Mouse (Mus musculus): ENCODE results near the gene Ccdc106. TPM values are rescaled to one million over a fixed set of nuclear protein-coding genes. Genes with fewer than 3 reads are reported as not detected.

Gene Ccdc106
- total and polyA plus RNA-seq, 3 experiments = 0.52 to 0.81 TPM; not detected in 1

GRCm38 (mm10) chr7:5012681-5013513 is 7.5 kb upstream of the Ccdc106 start:
- H3K4me3 ChIP-seq (replicated peaks in 1 of 3; ENCODE audit: low read depth in 2 of 3, low read length in 2 of 3, poor library complexity in 1 of 3) = peak overlapping the region; percentile 21 to 46 (median 43)
- peak; percentile 70 for DNase-seq (ENCODE audit: extremely low read depth)
- in situ Hi-C loops (cut with MboI; ENCODE audit: low pct_ligation_motif_present, low pct_unique_long_range_greater_than_20kb, low sequenced_read_pairs) (no loop called here), dilution Hi-C loops (cut with MboI; ENCODE audit: extremely low pct_ligation_motif_present, extremely low pct_unique_long_range_greater_than_20kb, low sequenced_read_pairs) (no loop called here)
- peak overlapping the region; percentile 97; the same call in 1 of the 2 replicates for H3K9ac ChIP-seq (ENCODE audit: insufficient read depth, low read depth)
- no peaks in the 10 kb centered on the region for H3K27me3 ChIP-seq (replicated peaks)
- H3K27ac ChIP-seq (ENCODE audit: insufficient read depth, low read depth) = no peak overlapping the region
- H3K79me2 ChIP-seq (replicated peaks; ENCODE audit: control insufficient read depth, extremely low read depth, insufficient read depth, poor library complexity, severe bottlenecking) = peaks cover 6% of the 10 kb centered on the region; the same call in 1 of the 2 replicates
- H3K9me3 ChIP-seq (replicated peaks; ENCODE audit: low read length) = peaks cover 6% of the 10 kb centered on the region
- TF ChIP-seq NRF1 (IDR thresholded peaks at IDR 0.05; ENCODE audit: low read depth, low read length) (peak; percentile 45; the same call in 1 of the 2 replicates), POLR2A (IDR thresholded peaks at IDR 0.05; ENCODE audit: low read depth, low read length) (peak; percentile 53), UBTF (IDR thresholded peaks at IDR 0.05; ENCODE audit: low read depth, low read length) (no peak)
- peak overlapping the region; percentile 77 for H3K4me2 ChIP-seq (ENCODE audit: insufficient read depth, low read depth, poor library complexity, severe bottlenecking)
- H3K4me1 ChIP-seq (ENCODE audit: control insufficient read depth in 1 of 2, insufficient read depth in 2 of 2) = peaks cover 4 to 27% of the 10 kb centered on the region in 2 experiments
- H3K36me3 ChIP-seq (replicated peaks in 1 of 2; ENCODE audit: control insufficient read depth in 1 of 2, insufficient read depth in 1 of 2, low read length in 1 of 2) = peaks cover 49 to 57% of the 10 kb centered on the region in 2 experiments

GRCm38 (mm10) chr7:5014251-5015117 is 5.9 kb upstream of the Ccdc106 start, which contains the start of the genes Zfp524 and Fiz1:
Zfp524 (plus strand) TSS chr7:5014415.
Fiz1 (minus strand) TSS chr7:5014697.
- in situ Hi-C loops (cut with MboI; ENCODE audit: low pct_ligation_motif_present, low pct_unique_long_range_greater_than_20kb, low sequenced_read_pairs) = no loop called here
- H3K36me3 ChIP-seq (replicated peaks in 1 of 2; ENCODE audit: control insufficient read depth in 1 of 2, insufficient read depth in 1 of 2, low read length in 1 of 2) = peaks cover 36 to 46% of the 10 kb centered on the region in 2 experiments
- peaks cover 4 to 36% of the 10 kb centered on the region in 2 experiments for H3K4me1 ChIP-seq (ENCODE audit: control insufficient read depth in 1 of 2, insufficient read depth in 2 of 2)
- peak; percentile 83 for TF ChIP-seq POLR2A (IDR thresholded peaks at IDR 0.05; ENCODE audit: low read depth, low read length)
- TF ChIP-seq MYC (IDR thresholded peaks at IDR 0.05; ENCODE audit: low read depth, low read length) = peak; percentile 76
- TF ChIP-seq USF1 (IDR thresholded peaks at IDR 0.05; ENCODE audit: low read depth, low read length) = no peak
- peak; percentile 82 for TF ChIP-seq NRF1 (IDR thresholded peaks at IDR 0.05; ENCODE audit: low read depth, low read length)
- no peak for TF ChIP-seq ZKSCAN1 (IDR thresholded peaks at IDR 0.05; ENCODE audit: borderline replicate concordance, low read depth, low read length)
- TF ChIP-seq TCF12 (IDR thresholded peaks at IDR 0.05; ENCODE audit: low read depth, low read length) = peak; percentile 65
- peak; percentile 65; the same call in 1 of the 2 replicates for TF ChIP-seq CHD2 (IDR thresholded peaks at IDR 0.05; ENCODE audit: low read length)
- TF ChIP-seq HCFC1 (IDR thresholded peaks at IDR 0.05; ENCODE audit: low read depth, low read length) = peak; percentile 85
- no peak for TF ChIP-seq SMC3 (IDR thresholded peaks at IDR 0.05; ENCODE audit: low read depth, low read length)
- no peak for TF ChIP-seq PAX5 (IDR thresholded peaks at IDR 0.05; ENCODE audit: low read length)
- peak; percentile 10; the same call in 1 of the 2 replicates for TF ChIP-seq MEF2A (IDR thresholded peaks at IDR 0.05; ENCODE audit: borderline replicate concordance, low read depth, low read length)
- no peak; the same call in 1 of the 2 replicates for TF ChIP-seq GABPA (IDR thresholded peaks at IDR 0.05; ENCODE audit: insufficient replicate concordance, low read depth, low read length)
- no peak for TF ChIP-seq USF2 (conservative IDR thresholded peaks at IDR 0.05; ENCODE audit: low read depth, low read length)
- TF ChIP-seq ELF1 (IDR thresholded peaks at IDR 0.05; ENCODE audit: low read depth, low read length) = peak; percentile 68
- no peak for TF ChIP-seq BHLHE40 (IDR thresholded peaks at IDR 0.05; ENCODE audit: low read depth, low read length)
- TF ChIP-seq EP300 (IDR thresholded peaks at IDR 0.05; ENCODE audit: low read length) = no peak
- TF ChIP-seq KAT2A (IDR thresholded peaks at IDR 0.05; ENCODE audit: insufficient replicate concordance, low read length) = peak; percentile 84; the same call in 1 of the 2 replicates
- no peak; the same call in 1 of the 2 replicates for TF ChIP-seq MXI1 (IDR thresholded peaks at IDR 0.05; ENCODE audit: low read depth, low read length)
- no peak for TF ChIP-seq JUN (IDR thresholded peaks at IDR 0.05; ENCODE audit: insufficient read depth, low read depth, low read length)
- peak; percentile 99 for TF ChIP-seq RCOR1 (conservative IDR thresholded peaks at IDR 0.05; ENCODE audit: low read depth, low read length)
- TF ChIP-seq MAZ (IDR thresholded peaks at IDR 0.05; ENCODE audit: low read depth, low read length) = peak; percentile 91
- no peak for TF ChIP-seq MAFK (IDR thresholded peaks at IDR 0.05; ENCODE audit: insufficient replicate concordance, low read length)
- peak; percentile 43 for TF ChIP-seq IRF4 (IDR thresholded peaks at IDR 0.05; ENCODE audit: low read depth, low read length)
- TF ChIP-seq TBP (conservative IDR thresholded peaks at IDR 0.05; ENCODE audit: low read depth, low read length) = no peak
- TF ChIP-seq POLR2AphosphoS2 (IDR thresholded peaks at IDR 0.05; ENCODE audit: low read depth, low read length) = peak; percentile 14; the same call in 1 of the 2 replicates
- TF ChIP-seq CHD1 (IDR thresholded peaks at IDR 0.05; ENCODE audit: low read depth, low read length) = no peak

More at GRCm38 (mm10) chr7:5014251-5015117, 5.9 kb upstream of the Ccdc106 start, which contains the start of the genes Zfp524 and Fiz1:
- no peaks in the 10 kb centered on the region for H3K27me3 ChIP-seq (replicated peaks)
- H3K79me2 ChIP-seq (replicated peaks; ENCODE audit: control insufficient read depth, extremely low read depth, insufficient read depth, poor library complexity, severe bottlenecking) = peaks cover 6% of the 10 kb centered on the region; the same call in 1 of the 2 replicates
- peak within 1 kb of the TSS; percentile 77 for H3K4me2 ChIP-seq (ENCODE audit: insufficient read depth, low read depth, poor library complexity, severe bottlenecking)
- H3K9me3 ChIP-seq (replicated peaks; ENCODE audit: low read length) = peaks cover 6% of the 10 kb centered on the region
- H3K4me3 ChIP-seq (replicated peaks in 1 of 3; ENCODE audit: low read depth in 2 of 3, low read length in 2 of 3, poor library complexity in 1 of 3) = peak within 1 kb of the TSS; percentile 75 to 81 (median 78)
- dilution Hi-C loops (cut with MboI; ENCODE audit: extremely low pct_ligation_motif_present, extremely low pct_unique_long_range_greater_than_20kb, low sequenced_read_pairs) = no loop called here
- H3K9ac ChIP-seq (ENCODE audit: insufficient read depth, low read depth) = peak within 1 kb of the TSS; percentile 97
- peak; percentile 97 for DNase-seq (ENCODE audit: extremely low read depth)
- H3K27ac ChIP-seq (ENCODE audit: insufficient read depth, low read depth) = peak within 1 kb of the TSS; percentile 90

Data from CH12.LX (cell line).